Mouse (Mus musculus) small intestine, adult 2 months (tissue): Measurements from ENCODE around the gene Rbfox1. TPM values are rescaled to one million over a fixed set of nuclear protein-coding genes. Genes with fewer than 3 reads are reported as not detected.

Experiments used
- H3K27ac ChIP-seq: fragments of 200-500 bp; 2 replicates; pipeline ENCODE4 v1.5.1; 2012; ENCODE audit warnings: low read depth, low read length, control low read depth, inconsistent platforms; ENCODE audit not compliant: insufficient read depth
- H3K27me3 ChIP-seq: fragments of 200-500 bp; 2 replicates; pipeline ENCODE4 v1.6.1; 2012; ENCODE audit warnings: mild to moderate bottlenecking, moderate library complexity, low read length, inconsistent platforms; ENCODE audit not compliant: control insufficient read depth, insufficient read depth
- H3K36me3 ChIP-seq: fragments of 200-500 bp; 2 replicates; pipeline ENCODE4 v1.6.1; 2012; ENCODE audit warnings: mild to moderate bottlenecking, low read length, control low read depth, inconsistent platforms; ENCODE audit not compliant: control insufficient read depth, insufficient read depth
- H3K4me1 ChIP-seq: fragments of 200-500 bp; 2 replicates; pipeline ENCODE4 v1.6.1; 2012; ENCODE audit warnings: low read length, inconsistent platforms, mixed read lengths; ENCODE audit not compliant: control insufficient read depth, insufficient read depth, insufficient read length
- H3K4me3 ChIP-seq: fragments of 200-500 bp; 2 replicates; pipeline ENCODE4 v1.5.1; 2012; ENCODE audit warnings: low read depth, mild to moderate bottlenecking, control low read depth, inconsistent platforms, low read length, moderate library complexity
- CTCF ChIP-seq: fragments of 200-500 bp; IDR thresholded peaks from 2 replicates; pipeline ENCODE4 v1.5.1; 2012; ENCODE audit warnings: low read depth, mild to moderate bottlenecking, control low read depth, inconsistent platforms, low read length, moderate library complexity, mixed read lengths; ENCODE audit not compliant: insufficient replicate concordance, insufficient read length; ENCODE audit errors: extremely low read depth
- POLR2A ChIP-seq: fragments of 200-500 bp; IDR thresholded peaks from 2 replicates; pipeline ENCODE4 v1.6.1; 2012; ENCODE audit warnings: low read depth, mild to moderate bottlenecking, control low read depth, inconsistent platforms, low read length, moderate library complexity
- WGBS: fragments of 180-500 bp; shearing (Covaris S2); methylation state at CpG from one replicate; pipeline ENCODE4 v1.1.7; 2018; 5-methylcytosine and 5-hydroxymethylcytosine counted together
- polyA plus RNA-seq: library from polyadenylated mRNA; depleted of rRNA; stranded (reverse); fragments of >200 nt; gene quantifications from 2 replicates; pipeline ENCODE4 v1.2.3, GENCODE M21; 2012

The Rbfox1 gene
- polyA plus RNA-seq, 1 experiment, result 0.72 TPM

GRCm38 (mm10) chr16:6986494-6986893 lies 1101.3 kb downstream of the Rbfox1 start:
- TF ChIP-seq CTCF (no peak), POLR2A (no peak)
- Histone ChIP-seq H3K36me3 (no peaks in the 10 kb centered on the region), H3K27me3 (no peaks in the 10 kb centered on the region), H3K4me3 (no peak overlapping the region), H3K27ac (no peak overlapping the region), H3K4me1 (no peaks in the 10 kb centered on the region)
- 60% methylated on average over 2 of the region's 2 CpGs for WGBS

- TF ChIP-seq CTCF, result no peak
- TF ChIP-seq POLR2A, result no peak
- Histone ChIP-seq H3K27me3 (no peaks in the 10 kb centered on the region), H3K4me1 (no peaks in the 10 kb centered on the region), H3K27ac (no peak overlapping the region), H3K36me3 (no peaks in the 10 kb centered on the region), H3K4me3 (no peak overlapping the region)
- WGBS, result 71% methylated on average over 5 of the region's 5 CpGs
Measured at GRCm38 (mm10) chr16:6992251-6992650, 1107.1 kb downstream of the Rbfox1 start.

- no peak overlapping the region for H3K4me3 ChIP-seq
- H3K36me3 ChIP-seq, result no peaks in the 10 kb centered on the region
- WGBS, result 28% methylated on average over 2 of the region's 2 CpGs
- no peaks in the 10 kb centered on the region for H3K4me1 ChIP-seq
- no peaks in the 10 kb centered on the region for H3K27me3 ChIP-seq
- no peak overlapping the region for H3K27ac ChIP-seq
- no peak for TF ChIP-seq CTCF
- TF ChIP-seq POLR2A, result no peak
Measured at GRCm38 (mm10) chr16:6993180-6993579, 1108.0 kb downstream of the Rbfox1 start.

- whole genome bisulfite sequencing, result 50% methylated on average over 4 of the region's 4 CpGs
Measured at GRCm38 (mm10) chr16:6997109-6997508, 1112.0 kb downstream of the Rbfox1 start.

GRCm38 (mm10) chr16:6997834-6998233 lies 1112.7 kb downstream of the Rbfox1 start:
- TF ChIP-seq CTCF (no peak), POLR2A (no peak)
- H3K4me3 ChIP-seq, result no peak overlapping the region
- H3K27ac ChIP-seq, result no peak overlapping the region
- 56% methylated on average over 7 of the region's 7 CpGs for WGBS
- no peaks in the 10 kb centered on the region for H3K36me3 ChIP-seq
- H3K27me3 ChIP-seq, result no peaks in the 10 kb centered on the region
- no peaks in the 10 kb centered on the region for H3K4me1 ChIP-seq

More at GRCm38 (mm10) chr16:6997109-6997508, 1112.0 kb downstream of the Rbfox1 start:
- Histone ChIP-seq H3K4me3 (no peak overlapping the region), H3K36me3 (no peaks in the 10 kb centered on the region), H3K4me1 (no peaks in the 10 kb centered on the region), H3K27ac (no peak overlapping the region), H3K27me3 (no peaks in the 10 kb centered on the region)
- TF ChIP-seq POLR2A (no peak), CTCF (no peak)

GRCm38 (mm10) chr16:7004565-7004964 lies 1119.4 kb downstream of the Rbfox1 start:
- no peaks in the 10 kb centered on the region for H3K36me3 ChIP-seq
- 96% methylated on average over 3 of the region's 3 CpGs for WGBS
- H3K4me3 ChIP-seq, result no peak overlapping the region
- TF ChIP-seq POLR2A (no peak), CTCF (no peak)
- H3K27ac ChIP-seq, result no peak overlapping the region
- H3K4me1 ChIP-seq, result no peaks in the 10 kb centered on the region
- no peaks in the 10 kb centered on the region for H3K27me3 ChIP-seq

GRCm38 (mm10) chr16:7005478-7005877 lies 1120.3 kb downstream of the Rbfox1 start:
- H3K4me1 ChIP-seq, result no peaks in the 10 kb centered on the region
- TF ChIP-seq CTCF (no peak), POLR2A (no peak)
- H3K27me3 ChIP-seq, result no peaks in the 10 kb centered on the region
- no peaks in the 10 kb centered on the region for H3K36me3 ChIP-seq
- H3K4me3 ChIP-seq, result no peak overlapping the region
- 15% methylated on average over 3 of the region's 3 CpGs for WGBS
- H3K27ac ChIP-seq, result no peak overlapping the region

GRCm38 (mm10) chr16:7017310-7017709 lies 1132.2 kb downstream of the Rbfox1 start:
- H3K27ac ChIP-seq, result no peak overlapping the region
- no peaks in the 10 kb centered on the region for H3K36me3 ChIP-seq
- H3K4me1 ChIP-seq, result no peaks in the 10 kb centered on the region
- 84% methylated on average over 7 of the region's 7 CpGs for WGBS
- H3K27me3 ChIP-seq, result no peaks in the 10 kb centered on the region
- no peak overlapping the region for H3K4me3 ChIP-seq
- TF ChIP-seq POLR2A, result no peak
- no peak for TF ChIP-seq CTCF

- Histone ChIP-seq H3K4me1 (no peaks in the 10 kb centered on the region), H3K27ac (no peak overlapping the region), H3K36me3 (no peaks in the 10 kb centered on the region), H3K27me3 (no peaks in the 10 kb centered on the region), H3K4me3 (no peak overlapping the region)
- WGBS, result 84% methylated on average over 5 of the region's 5 CpGs
- TF ChIP-seq POLR2A (no peak), CTCF (no peak)
Measured at GRCm38 (mm10) chr16:7034231-7034630, 1149.1 kb downstream of the Rbfox1 start.
